Mouse (Mus musculus) hindbrain, embryonic 12.5 days (tissue): ENCODE measurements around the gene Ring1. TPM values are rescaled to one million over a fixed set of nuclear protein-coding genes. Genes with fewer than 3 reads are reported as not detected.
A peak's percentile ranks its signal among the peaks of the same experiment; 100 is the strongest.

ENCODE experiments used
- ATAC-seq: fragments of 200-750 bp; cut with Nextera tagmentation; 2 replicates; pipeline ENCODE4 v1.8.0; 2017; ENCODE audit warnings: moderate TSS enrichment; ENCODE audit not compliant: low FRiP score
- H3K27ac ChIP-seq: fragments of 300-500 bp; sonication (generic); 2 replicates; pipeline ENCODE4 v1.5.1; 2016; ENCODE audit warnings: mild to moderate bottlenecking
- H3K27me3 ChIP-seq: fragments of 300-500 bp; sonication (generic); 2 replicates; pipeline ENCODE4 v1.6.1; 2016; ENCODE audit warnings: mild to moderate bottlenecking
- H3K36me3 ChIP-seq: fragments of 300-500 bp; sonication (generic); 2 replicates; pipeline ENCODE4 v1.6.1; 2016; ENCODE audit warnings: mild to moderate bottlenecking
- H3K4me1 ChIP-seq: fragments of 300-500 bp; sonication (generic); 2 replicates; pipeline ENCODE4 v1.6.1; 2016
- H3K4me2 ChIP-seq: fragments of 300-500 bp; sonication (generic); replicated peaks from 2 replicates; pipeline ENCODE4 v1.6.1; 2016; ENCODE audit warnings: mild to moderate bottlenecking
- H3K4me3 ChIP-seq: fragments of 300-500 bp; sonication (generic); 2 replicates; pipeline ENCODE4 v1.5.1; 2016; ENCODE audit warnings: mild to moderate bottlenecking
- H3K9ac ChIP-seq: fragments of 300-500 bp; sonication (generic); 2 replicates; pipeline ENCODE4 v1.6.1; 2016; ENCODE audit warnings: mild to moderate bottlenecking, moderate library complexity
- H3K9me3 ChIP-seq: fragments of 300-500 bp; sonication (generic); replicated peaks from 2 replicates; pipeline ENCODE4 v1.6.1; 2016; ENCODE audit warnings: mild to moderate bottlenecking
- WGBS: fragments of 180-500 bp; shearing (Covaris S2); methylation state at CpG from one replicate; pipeline ENCODE4 v1.1.7; 2016; 5-methylcytosine and 5-hydroxymethylcytosine counted together
- polyA plus RNA-seq: library from polyadenylated mRNA; unstranded; fragments of >200 nt; fragmentation: Nextera tagmentation; extraction: Ambion mirVana; gene quantifications from 2 replicates; pipeline ENCODE4 v1.2.1, GENCODE M21; 2016

Ring1 gene
- polyA plus RNA-seq, result 28.2 and 29.7 TPM in 2 replicates

- under 1% methylated on average over 42 of the region's 58 CpGs for WGBS
- peaks cover 14% of the 10 kb centered on the region; the same call in 1 of the 2 replicates for H3K9me3 ChIP-seq
- peak; percentile 64 for ATAC-seq
- H3K9ac ChIP-seq, result peak within 1 kb of the TSS; percentile 88
- no peaks in the 10 kb centered on the region for H3K27me3 ChIP-seq
- peak within 1 kb of the TSS; percentile 97 for H3K27ac ChIP-seq
- peaks cover 44% of the 10 kb centered on the region for H3K36me3 ChIP-seq
- H3K4me2 ChIP-seq, result peak within 1 kb of the TSS; percentile 89
- peaks cover 54% of the 10 kb centered on the region for H3K4me1 ChIP-seq
- peak within 1 kb of the TSS; percentile 77 for H3K4me3 ChIP-seq
Observed at GRCm38 (mm10) chr17:34024317-34024821, at the start of gene Ring1. TSS of gene Ring1 (minus strand) at chr17:34024680.

DNA sequence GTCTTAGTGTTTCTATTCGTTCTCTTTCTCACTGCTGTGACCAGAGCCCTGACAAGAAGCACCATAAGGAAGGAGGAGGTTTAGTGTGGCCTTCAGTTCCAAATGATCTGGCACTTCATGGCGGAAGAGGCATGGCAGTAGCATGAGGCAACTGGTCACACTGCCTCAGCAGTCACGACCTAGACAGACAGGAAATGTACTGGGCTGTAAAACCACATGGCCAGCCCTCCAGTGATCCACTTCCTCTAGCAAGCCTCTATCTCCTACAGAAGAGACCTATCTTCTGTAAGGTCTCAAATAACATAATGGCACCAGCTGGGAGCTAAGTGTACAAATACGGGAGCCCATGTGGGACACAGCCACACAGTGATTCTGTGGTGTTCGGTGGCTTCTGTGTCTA, 47.6 kb upstream of the Ring1 start:
- H3K4me2 ChIP-seq, result no peak overlapping the region
- H3K27me3 ChIP-seq, result peaks cover 16% of the 10 kb centered on the region
- ATAC-seq, result no peak
- H3K9ac ChIP-seq, result no peak overlapping the region
- H3K27ac ChIP-seq, result no peak overlapping the region
- 74% methylated on average over 5 of the region's 5 CpGs for WGBS
- 0 out of 2 replicates have a peak, but pooled peaks cover 4% of the 10 kb centered on the region for H3K4me1 ChIP-seq
- no peak overlapping the region for H3K4me3 ChIP-seq
- H3K9me3 ChIP-seq, result no peaks in the 10 kb centered on the region
- no peaks in the 10 kb centered on the region for H3K36me3 ChIP-seq

DNA sequence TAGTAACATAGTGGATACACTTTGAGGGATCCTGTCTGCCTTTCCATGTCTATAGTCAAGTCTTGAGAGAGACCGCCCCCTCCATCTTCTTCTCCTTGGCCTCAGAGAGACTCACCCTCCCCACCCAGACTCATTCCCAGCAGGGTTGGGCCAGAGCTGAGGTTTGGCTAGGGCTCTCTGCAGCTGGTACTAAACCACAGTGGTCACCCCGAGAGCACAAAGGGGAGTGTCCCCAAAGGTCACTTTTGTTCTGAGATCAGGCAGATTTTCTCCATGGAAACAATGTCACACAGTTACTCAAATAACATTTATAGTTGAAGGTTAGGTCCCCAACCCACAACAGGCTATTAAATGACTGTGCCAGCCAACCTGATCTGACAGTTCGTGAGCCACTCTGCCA, 44.4 kb upstream of the Ring1 start:
- Histone ChIP-seq H3K9ac (no peak overlapping the region), H3K9me3 (no peaks in the 10 kb centered on the region), H3K4me3 (no peak overlapping the region), H3K36me3 (peaks cover 10% of the 10 kb centered on the region; the same call in 1 of the 2 replicates), H3K4me2 (no peak overlapping the region), H3K27me3 (no peaks in the 10 kb centered on the region), H3K27ac (no peak overlapping the region), H3K4me1 (no peaks in the 10 kb centered on the region)
- no peak for ATAC-seq
- WGBS, result 50% methylated on average over 3 of the region's 3 CpGs

- 0 out of 2 replicates have a peak, but pooled peaks cover 17% of the 10 kb centered on the region for H3K36me3 ChIP-seq
- no peak overlapping the region for H3K9ac ChIP-seq
- H3K4me3 ChIP-seq, result no peak overlapping the region
- ATAC-seq, result no peak
- H3K27ac ChIP-seq, result no peak overlapping the region
- no peak overlapping the region for H3K4me2 ChIP-seq
- H3K9me3 ChIP-seq, result no peaks in the 10 kb centered on the region
- 76% methylated on average over 6 of the region's 7 CpGs for WGBS
- H3K4me1 ChIP-seq, result no peaks in the 10 kb centered on the region
- H3K27me3 ChIP-seq, result no peaks in the 10 kb centered on the region
Observed at GRCm38 (mm10) chr17:34057224-34057623, 32.7 kb upstream of the Ring1 start.

DNA sequence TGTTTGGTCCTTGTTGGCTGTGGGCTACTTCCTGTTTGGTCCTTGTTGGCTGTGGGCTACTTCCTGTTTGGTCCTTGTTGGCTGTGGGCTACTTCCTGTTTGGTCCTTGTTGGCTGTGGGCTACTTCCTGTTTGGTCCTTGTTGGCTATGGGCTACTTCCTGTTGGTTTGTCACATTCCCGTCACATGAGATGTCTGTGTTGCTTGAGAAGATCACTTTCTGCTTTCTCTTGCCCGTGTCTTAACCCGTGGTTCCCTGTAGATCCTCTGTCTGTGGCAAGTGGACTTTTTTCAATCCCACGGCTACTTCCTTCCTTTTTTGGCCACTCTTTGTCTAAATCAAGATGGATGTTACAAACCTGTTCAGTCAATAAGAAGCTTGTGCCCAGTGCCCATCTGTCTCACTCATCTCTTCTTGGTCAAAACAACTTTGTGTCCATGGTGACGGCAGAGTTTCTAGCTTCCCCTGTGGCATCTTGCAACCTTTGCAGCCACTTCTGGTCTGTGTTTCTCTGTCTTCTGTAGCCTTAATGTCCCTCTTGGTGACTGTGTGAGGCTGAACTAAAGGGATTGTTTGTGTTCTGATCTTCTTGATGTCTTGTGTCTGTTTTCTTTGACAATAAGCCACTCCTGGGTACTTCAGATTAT, 23.0 kb upstream of the Ring1 start:
- H3K9ac ChIP-seq, result no peak overlapping the region
- no peaks in the 10 kb centered on the region for H3K4me1 ChIP-seq
- H3K27me3 ChIP-seq, result no peaks in the 10 kb centered on the region
- peaks cover 5% of the 10 kb centered on the region; the same call in 1 of the 2 replicates for H3K9me3 ChIP-seq
- 92% methylated on average over 5 of the region's 5 CpGs for whole genome bisulfite sequencing
- H3K4me3 ChIP-seq, result no peak overlapping the region
- no peak for ATAC-seq
- no peak overlapping the region for H3K4me2 ChIP-seq
- H3K36me3 ChIP-seq, result 0 out of 2 replicates have a peak, but pooled peaks cover 3% of the 10 kb centered on the region
- no peak overlapping the region for H3K27ac ChIP-seq

DNA sequence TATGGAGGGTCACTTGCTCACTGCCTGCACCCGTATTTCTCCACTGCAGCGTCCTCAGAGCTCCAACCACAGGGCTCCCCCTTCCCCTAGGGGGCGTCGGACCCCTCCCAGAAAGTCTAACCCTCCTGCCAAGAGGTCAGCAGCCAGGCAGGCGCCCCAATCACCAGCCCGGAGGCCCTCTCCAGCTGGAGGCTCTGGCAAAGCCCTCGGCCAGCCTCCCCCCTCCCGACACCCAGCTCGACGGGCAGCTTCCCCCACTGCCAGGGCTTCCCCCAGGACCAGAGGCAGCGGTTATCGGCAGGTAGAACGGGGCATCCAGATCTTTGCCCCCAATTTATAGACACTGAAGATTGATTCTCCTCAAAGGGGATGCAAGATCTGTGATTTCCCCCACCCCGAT, 21.5 kb upstream of the Ring1 start:
- ATAC-seq, result no peak
- no peak overlapping the region for H3K4me2 ChIP-seq
- H3K36me3 ChIP-seq, result no peaks in the 10 kb centered on the region
- no peak overlapping the region for H3K27ac ChIP-seq
- no peak overlapping the region for H3K4me3 ChIP-seq
- no peak overlapping the region for H3K9ac ChIP-seq
- H3K4me1 ChIP-seq, result peaks cover 13% of the 10 kb centered on the region
- peaks cover 5% of the 10 kb centered on the region; the same call in 1 of the 2 replicates for H3K9me3 ChIP-seq
- H3K27me3 ChIP-seq, result peaks cover 9% of the 10 kb centered on the region; the same call in 1 of the 2 replicates
- 80% methylated on average over 14 of the region's 14 CpGs for WGBS

- 26% methylated on average over 17 of the region's 17 CpGs for WGBS
- Histone ChIP-seq H3K4me2 (peak overlapping the region; percentile 53), H3K9ac (peak overlapping the region; percentile 49), H3K36me3 (peaks cover 30% of the 10 kb centered on the region), H3K4me1 (peaks cover 50% of the 10 kb centered on the region), H3K4me3 (peak overlapping the region; percentile 20), H3K27ac (0 out of 2 replicates have a peak overlapping the region, but pooled peaks have one; percentile 5), H3K9me3 (no peaks in the 10 kb centered on the region), H3K27me3 (peaks cover 26% of the 10 kb centered on the region; the same call in 1 of the 2 replicates)
- ATAC-seq, result 0 out of 2 replicates have a peak, but pooled peaks have one; percentile 0
Observed at GRCm38 (mm10) chr17:34039562-34040450, 15.3 kb upstream of the Ring1 start.

- peaks cover 26% of the 10 kb centered on the region; the same call in 1 of the 2 replicates for H3K27me3 ChIP-seq
- H3K4me2 ChIP-seq, result peak within 1 kb of the TSS; percentile 53
- H3K4me1 ChIP-seq, result peaks cover 50% of the 10 kb centered on the region
Observed at GRCm38 (mm10) chr17:34038878-34039561, 14.5 kb upstream of the Ring1 start, which contains the start of gene Col11a2. TSS of gene Col11a2 (plus strand) at chr17:34039437.

DNA sequence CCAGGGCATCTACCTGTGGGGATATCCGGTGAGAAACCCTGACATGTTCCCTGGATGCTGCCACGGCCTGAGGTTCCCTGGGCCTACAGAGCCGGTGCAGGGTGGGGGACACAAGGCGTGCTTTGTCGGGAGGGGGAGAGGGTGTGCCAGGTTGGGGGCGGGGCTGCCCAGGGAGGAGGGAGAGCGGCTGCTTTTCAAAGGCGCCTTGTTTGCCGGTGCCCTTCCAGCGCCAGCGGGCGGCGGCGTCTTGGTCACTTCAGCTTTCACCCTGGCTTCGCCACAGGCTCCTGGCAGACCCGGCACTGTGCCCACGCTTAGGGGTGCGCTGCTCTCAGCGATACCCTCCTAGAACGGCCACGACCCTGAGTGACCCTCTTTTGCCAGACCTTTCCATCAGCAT, 14.0 kb upstream of the Ring1 start:
- ATAC-seq, result peak; percentile 30; the same call in 1 of the 2 replicates
- H3K4me1 ChIP-seq, result peaks cover 55% of the 10 kb centered on the region
- H3K27me3 ChIP-seq, result peaks cover 26% of the 10 kb centered on the region; the same call in 1 of the 2 replicates
- H3K4me3 ChIP-seq, result peak overlapping the region; percentile 20
- H3K36me3 ChIP-seq, result peaks cover 39% of the 10 kb centered on the region
- H3K9ac ChIP-seq, result peak overlapping the region; percentile 49
- no peaks in the 10 kb centered on the region for H3K9me3 ChIP-seq
- 13% methylated on average over 21 of the region's 21 CpGs for WGBS
- peak overlapping the region; percentile 41; the same call in 1 of the 2 replicates for H3K27ac ChIP-seq
- H3K4me2 ChIP-seq, result peak overlapping the region; percentile 53

More at GRCm38 (mm10) chr17:34038878-34039561, 14.5 kb upstream of the Ring1 start, which contains the start of gene Col11a2:
- Histone ChIP-seq H3K27ac (peak within 1 kb of the TSS; percentile 41; the same call in 1 of the 2 replicates), H3K4me3 (peak within 1 kb of the TSS; percentile 20), H3K36me3 (peaks cover 37% of the 10 kb centered on the region), H3K9me3 (no peaks in the 10 kb centered on the region), H3K9ac (peak within 1 kb of the TSS; percentile 49)
- WGBS, result 14% methylated on average over 28 of the region's 28 CpGs
- peak; percentile 50 for ATAC-seq

DNA sequence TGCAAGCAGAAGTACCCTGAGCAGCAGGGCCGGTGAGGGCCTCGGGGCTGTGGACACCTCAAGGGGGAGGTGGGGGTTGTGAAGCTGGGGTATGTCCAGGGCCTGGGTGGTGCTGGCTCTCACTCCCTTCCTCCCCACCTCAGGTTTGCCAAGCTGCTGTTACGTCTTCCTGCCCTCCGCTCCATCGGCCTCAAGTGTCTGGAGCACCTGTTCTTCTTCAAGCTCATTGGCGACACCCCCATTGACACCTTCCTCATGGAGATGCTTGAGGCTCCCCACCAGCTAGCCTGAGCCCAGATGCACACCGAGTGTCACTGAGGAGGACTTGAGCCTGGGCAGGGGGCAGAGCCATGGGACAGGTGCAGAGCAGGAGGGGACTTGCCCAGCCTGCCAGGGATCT, 12.8 kb upstream of the Ring1 start:
- Histone ChIP-seq H3K4me3 (no peak overlapping the region), H3K27me3 (peaks cover 23% of the 10 kb centered on the region; the same call in 1 of the 2 replicates)

GRCm38 (mm10) chr17:34036647-34037046, 12.2 kb upstream of the Ring1 start:
- WGBS, result 79% methylated on average over 10 of the region's 10 CpGs
- Histone ChIP-seq H3K4me3 (no peak overlapping the region), H3K4me1 (peaks cover 59% of the 10 kb centered on the region), H3K27ac (no peak overlapping the region), H3K9ac (no peak overlapping the region), H3K9me3 (no peaks in the 10 kb centered on the region), H3K36me3 (peaks cover 39% of the 10 kb centered on the region), H3K27me3 (peaks cover 21% of the 10 kb centered on the region; the same call in 1 of the 2 replicates), H3K4me2 (no peak overlapping the region)
- ATAC-seq, result no peak

More for the DNA sequence above, 12.8 kb upstream of the Ring1 start:
- peaks cover 64% of the 10 kb centered on the region for H3K4me1 ChIP-seq
- ATAC-seq, result no peak
- peaks cover 39% of the 10 kb centered on the region for H3K36me3 ChIP-seq
- H3K27ac ChIP-seq, result no peak overlapping the region
- no peak overlapping the region for H3K4me2 ChIP-seq
- H3K9ac ChIP-seq, result no peak overlapping the region
- H3K9me3 ChIP-seq, result no peaks in the 10 kb centered on the region
- 91% methylated on average over 7 of the region's 7 CpGs for WGBS
